Mouse (Mus musculus) limb, embryonic 12.5 days (tissue): ENCODE results near the gene B3galt4. TPM values are rescaled to one million over a fixed set of nuclear protein-coding genes. Genes with fewer than 3 reads are reported as not detected.
A peak's percentile ranks its signal among the peaks of the same experiment; 100 is the strongest.

Source experiments
- ATAC-seq: fragments of 200-750 bp; cut with Nextera tagmentation; 2 replicates; pipeline ENCODE4 v1.8.0; 2017; ENCODE audit warnings: low read depth, moderate TSS enrichment; ENCODE audit not compliant: insufficient number of reproducible peaks, insufficient read depth, low FRiP score, low TSS enrichment
- H3K27ac ChIP-seq: fragments of 300-500 bp; sonication (generic); 2 replicates; pipeline ENCODE4 v1.5.1; 2016; ENCODE audit warnings: mild to moderate bottlenecking, moderate library complexity
- H3K27me3 ChIP-seq: fragments of 300-500 bp; sonication (generic); 2 replicates; pipeline ENCODE4 v1.6.1; 2016; ENCODE audit warnings: mild to moderate bottlenecking, moderate library complexity
- H3K36me3 ChIP-seq: fragments of 300-500 bp; sonication (generic); 2 replicates; pipeline ENCODE4 v1.6.1; 2016; ENCODE audit warnings: mild to moderate bottlenecking, moderate library complexity
- H3K4me1 ChIP-seq: fragments of 300-500 bp; sonication (generic); replicated peaks from 2 replicates; pipeline ENCODE4 v1.6.1; 2016
- H3K4me2 ChIP-seq: fragments of 300-500 bp; sonication (generic); 2 replicates; pipeline ENCODE4 v1.6.1; 2016; ENCODE audit warnings: mild to moderate bottlenecking, moderate library complexity
- H3K4me3 ChIP-seq: fragments of 300-500 bp; sonication (generic); replicated peaks from 2 replicates; pipeline ENCODE4 v1.5.1; 2016; ENCODE audit warnings: mild to moderate bottlenecking
- H3K9ac ChIP-seq: fragments of 300-500 bp; sonication (generic); replicated peaks from 2 replicates; pipeline ENCODE4 v1.6.1; 2016; ENCODE audit warnings: mild to moderate bottlenecking, moderate library complexity
- H3K9me3 ChIP-seq: fragments of 300-500 bp; sonication (generic); 2 replicates; pipeline ENCODE4 v1.6.1; 2016; ENCODE audit warnings: mild to moderate bottlenecking, moderate library complexity
- whole genome bisulfite sequencing: fragments of 180-500 bp; shearing (Covaris S2); methylation state at CpG from one replicate; pipeline ENCODE4 v1.1.7; 2016; 5-methylcytosine and 5-hydroxymethylcytosine counted together
- polyA plus RNA-seq: library from polyadenylated mRNA; unstranded; fragments of >200 nt; fragmentation: Nextera tagmentation; extraction: Ambion mirVana; gene quantifications from 2 replicates; pipeline ENCODE4 v1.2.1, GENCODE M21; 2016

The B3galt4 gene
- polyA plus RNA-seq, 1 experiment from 2014 or later, result 6.8 TPM

GRCm38 (mm10) chr17:33929371-33930279 lies 21.7 kb downstream of the B3galt4 start, which contains the start of gene Rgl2:
TSS of gene Rgl2 (plus strand) at chr17:33929543.
- Histone ChIP-seq H3K9me3 (no peaks in the 10 kb centered on the region), H3K27ac (peak within 1 kb of the TSS; percentile 97), H3K36me3 (peaks cover 57% of the 10 kb centered on the region), H3K4me3 (peak within 1 kb of the TSS; percentile 73), H3K27me3 (no peaks in the 10 kb centered on the region), H3K9ac (peak within 1 kb of the TSS; percentile 74), H3K4me1 (peaks cover 18% of the 10 kb centered on the region), H3K4me2 (peak within 1 kb of the TSS; percentile 88)
- ATAC-seq, result peak; percentile 63
- WGBS, result under 1% methylated on average over 73 of the region's 80 CpGs

GRCm38 (mm10) chr17:33928251-33928947 lies 22.9 kb downstream of the B3galt4 start:
- Histone ChIP-seq H3K36me3 (peaks cover 45% of the 10 kb centered on the region), H3K9me3 (no peaks in the 10 kb centered on the region), H3K4me1 (peaks cover 18% of the 10 kb centered on the region), H3K4me2 (peak overlapping the region; percentile 88), H3K27me3 (no peaks in the 10 kb centered on the region), H3K9ac (peak overlapping the region; percentile 74), H3K27ac (no peak overlapping the region), H3K4me3 (peak overlapping the region; percentile 73)
- WGBS, result 63% methylated on average over 21 of the region's 21 CpGs
- ATAC-seq, result no peak

- Histone ChIP-seq H3K4me2 (no peak overlapping the region), H3K4me1 (peaks cover 15% of the 10 kb centered on the region), H3K27me3 (no peaks in the 10 kb centered on the region), H3K9me3 (no peaks in the 10 kb centered on the region), H3K36me3 (peaks cover 29% of the 10 kb centered on the region), H3K9ac (no peak overlapping the region), H3K4me3 (no peak overlapping the region), H3K27ac (no peak overlapping the region)
- ATAC-seq, result no peak
- 79% methylated on average over 17 of the region's 17 CpGs for WGBS
These were observed 24.9 kb downstream of the B3galt4 start for GRCm38 (mm10) chr17:33926207-33926932.

GRCm38 (mm10) chr17:33925406-33926116 lies 25.7 kb downstream of the B3galt4 start:
- H3K9ac ChIP-seq, result no peak overlapping the region
- no peaks in the 10 kb centered on the region for H3K27me3 ChIP-seq
- H3K9me3 ChIP-seq, result no peaks in the 10 kb centered on the region
- WGBS, result 81% methylated on average over 21 of the region's 21 CpGs
- no peak overlapping the region for H3K4me2 ChIP-seq
- no peak for ATAC-seq
- H3K36me3 ChIP-seq, result peaks cover 29% of the 10 kb centered on the region
- peaks cover 9% of the 10 kb centered on the region for H3K4me1 ChIP-seq
- H3K27ac ChIP-seq, result no peak overlapping the region
- H3K4me3 ChIP-seq, result no peak overlapping the region

GRCm38 (mm10) chr17:33924577-33925283 lies 26.6 kb downstream of the B3galt4 start:
- ATAC-seq, result no peak
- H3K4me1 ChIP-seq, result peaks cover 14% of the 10 kb centered on the region
- H3K36me3 ChIP-seq, result peaks cover 29% of the 10 kb centered on the region
- no peak overlapping the region for H3K4me2 ChIP-seq
- H3K27me3 ChIP-seq, result no peaks in the 10 kb centered on the region
- WGBS, result 83% methylated on average over 10 of the region's 10 CpGs
- no peaks in the 10 kb centered on the region for H3K9me3 ChIP-seq
- H3K4me3 ChIP-seq, result no peak overlapping the region
- no peak overlapping the region for H3K27ac ChIP-seq
- no peak overlapping the region for H3K9ac ChIP-seq

GRCm38 (mm10) chr17:33921361-33921760 lies 29.9 kb downstream of the B3galt4 start:
- Histone ChIP-seq H3K4me1 (peaks cover 27% of the 10 kb centered on the region), H3K4me3 (peak overlapping the region; percentile 63; the same call in 1 of the 2 replicates), H3K36me3 (peaks cover 32% of the 10 kb centered on the region), H3K9ac (no peak overlapping the region), H3K27me3 (no peaks in the 10 kb centered on the region), H3K9me3 (no peaks in the 10 kb centered on the region), H3K27ac (no peak overlapping the region), H3K4me2 (0 out of 2 replicates have a peak overlapping the region, but pooled peaks have one; percentile 98)
- WGBS, result 89% methylated on average over 7 of the region's 7 CpGs
- ATAC-seq, result no peak

- under 1% methylated on average over 36 of the region's 36 CpGs for WGBS
- ATAC-seq, result 0 out of 2 replicates have a peak, but pooled peaks have one; percentile 10
- no peaks in the 10 kb centered on the region for H3K27me3 ChIP-seq
- peaks cover 23% of the 10 kb centered on the region for H3K36me3 ChIP-seq
- peak overlapping the region; percentile 98 for H3K4me2 ChIP-seq
- H3K9ac ChIP-seq, result peak overlapping the region; percentile 77
- H3K27ac ChIP-seq, result peak overlapping the region; percentile 76
- H3K9me3 ChIP-seq, result no peaks in the 10 kb centered on the region
- H3K4me1 ChIP-seq, result peaks cover 28% of the 10 kb centered on the region
- H3K4me3 ChIP-seq, result peak overlapping the region; percentile 63
These were observed 30.8 kb downstream of the B3galt4 start for GRCm38 (mm10) chr17:33920282-33921097.

- Histone ChIP-seq H3K27me3 (no peaks in the 10 kb centered on the region), H3K4me1 (peaks cover 37% of the 10 kb centered on the region), H3K9ac (peak overlapping the region; percentile 77), H3K27ac (peak overlapping the region; percentile 76), H3K9me3 (no peaks in the 10 kb centered on the region), H3K36me3 (peaks cover 22% of the 10 kb centered on the region), H3K4me2 (peak overlapping the region; percentile 98), H3K4me3 (peak overlapping the region; percentile 63)
- WGBS, result under 1% methylated on average over 51 of the region's 52 CpGs
- ATAC-seq, result no peak
These were observed 31.7 kb downstream of the B3galt4 start for GRCm38 (mm10) chr17:33919351-33920281.
